Mouse (Mus musculus) midbrain, embryonic 13.5 days (tissue): ENCODE results near the gene Ndufs6. TPM values are rescaled to one million over a fixed set of nuclear protein-coding genes. Genes with fewer than 3 reads are reported as not detected.

Experiments used
- ATAC-seq: fragments of 200-750 bp; cut with Nextera tagmentation; 2 replicates; pipeline ENCODE4 v1.8.0; 2017; ENCODE audit warnings: mild to moderate bottlenecking, moderate TSS enrichment, moderate library complexity
- H3K27ac ChIP-seq: fragments of 300-500 bp; sonication (generic); 2 replicates; pipeline ENCODE4 v1.5.1; 2015; ENCODE audit warnings: inconsistent platforms, mild to moderate bottlenecking, moderate library complexity
- H3K27me3 ChIP-seq: fragments of 300-500 bp; sonication (generic); 2 replicates; pipeline ENCODE4 v1.6.1; 2015; ENCODE audit warnings: mild to moderate bottlenecking, inconsistent platforms
- H3K36me3 ChIP-seq: fragments of 300-500 bp; sonication (generic); 2 replicates; pipeline ENCODE4 v1.6.1; 2015; ENCODE audit warnings: mild to moderate bottlenecking, inconsistent platforms
- H3K4me1 ChIP-seq: fragments of 300-500 bp; sonication (generic); replicated peaks from 2 replicates; pipeline ENCODE4 v1.6.1; 2015; ENCODE audit warnings: inconsistent platforms
- H3K4me2 ChIP-seq: fragments of 300-500 bp; sonication (generic); replicated peaks from 2 replicates; pipeline ENCODE4 v1.6.1; 2015; ENCODE audit warnings: moderate library complexity, mild to moderate bottlenecking, inconsistent platforms
- H3K4me3 ChIP-seq: fragments of 300-500 bp; sonication (generic); replicated peaks from 2 replicates; pipeline ENCODE4 v1.5.1; 2015; ENCODE audit warnings: mild to moderate bottlenecking, inconsistent platforms
- H3K9ac ChIP-seq: fragments of 300-500 bp; sonication (generic); replicated peaks from 2 replicates; pipeline ENCODE4 v1.6.1; 2015; ENCODE audit warnings: mild to moderate bottlenecking, inconsistent platforms
- H3K9me3 ChIP-seq: fragments of 300-500 bp; sonication (generic); 2 replicates; pipeline ENCODE4 v1.6.1; 2016; ENCODE audit warnings: mild to moderate bottlenecking, inconsistent platforms
- WGBS: fragments of 180-500 bp; shearing (Covaris S2); methylation state at CpG from one replicate; pipeline ENCODE4 v1.1.7; 2015; 5-methylcytosine and 5-hydroxymethylcytosine counted together
- polyA plus RNA-seq: library from polyadenylated mRNA; unstranded; fragments of >200 nt; fragmentation: Nextera tagmentation; extraction: Ambion mirVana; gene quantifications from 2 replicates; pipeline ENCODE4 v1.2.1, GENCODE M21; 2015

Gene Ndufs6
- polyA plus RNA-seq, 1 experiment from 2014 or later, result 373 TPM

DNA sequence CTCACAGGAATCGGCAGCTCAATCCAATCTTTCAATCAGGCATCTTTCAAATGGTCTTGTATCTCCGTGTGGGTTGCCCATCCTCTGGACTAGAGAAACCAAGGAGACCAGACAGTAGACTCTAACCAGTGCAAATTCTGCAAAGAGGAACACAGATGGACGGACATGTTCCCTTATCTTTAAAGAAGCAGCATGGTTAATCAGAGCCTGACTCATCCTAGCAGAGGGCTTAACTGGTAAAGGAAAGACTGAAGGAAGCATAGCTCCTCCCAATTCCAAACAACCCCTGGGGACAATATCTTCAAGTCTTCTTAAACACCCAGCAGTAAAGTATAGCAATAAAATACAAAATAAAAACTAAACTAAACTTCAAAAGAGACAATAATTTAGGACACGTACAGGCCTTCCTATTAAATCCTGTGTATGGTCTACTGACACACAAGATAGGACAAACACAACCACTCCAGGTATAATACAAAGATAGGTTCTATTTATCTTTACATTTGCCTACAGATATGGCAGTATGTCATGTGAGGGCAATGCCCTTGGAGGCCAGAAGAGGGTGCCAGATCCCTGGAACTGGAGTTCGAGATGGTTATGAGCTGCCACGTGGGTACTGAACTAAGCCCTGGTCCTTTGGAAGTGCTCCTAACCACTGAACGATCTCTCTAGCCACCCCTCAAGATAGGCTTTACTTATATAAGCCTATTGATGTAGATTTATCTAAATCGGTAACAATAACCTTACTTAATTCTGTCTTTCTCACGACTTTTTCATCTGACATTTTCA lies 17.0 kb upstream of the Ndufs6 start:
- Histone ChIP-seq H3K4me3 (no peak overlapping the region), H3K27ac (no peak overlapping the region), H3K4me2 (no peak overlapping the region), H3K4me1 (no peaks in the 10 kb centered on the region), H3K36me3 (no peaks in the 10 kb centered on the region), H3K9me3 (no peaks in the 10 kb centered on the region), H3K9ac (no peak overlapping the region), H3K27me3 (no peaks in the 10 kb centered on the region)
- no peak for ATAC-seq
- 80% methylated on average over 9 of the region's 9 CpGs for WGBS

DNA sequence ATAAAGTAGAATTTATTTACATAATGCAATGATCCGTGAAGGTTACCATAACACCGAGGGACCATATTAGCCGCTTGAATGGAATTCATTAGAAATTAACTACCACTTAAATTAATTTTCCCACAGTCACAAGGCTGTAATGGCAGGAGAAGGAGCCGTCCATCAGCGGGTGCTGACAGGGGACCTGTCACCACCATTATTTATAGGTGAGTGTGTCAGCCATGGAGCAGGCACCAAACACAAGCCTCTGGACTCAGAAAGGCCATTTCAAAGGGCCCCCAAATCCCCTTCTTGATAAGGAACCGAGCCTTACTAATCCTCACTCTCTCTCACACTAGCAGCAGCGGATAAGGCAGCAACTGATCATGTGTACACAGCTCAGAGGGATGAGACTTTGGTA lies 8.4 kb upstream of the Ndufs6 start:
- H3K27ac ChIP-seq, result no peak overlapping the region
- H3K4me1 ChIP-seq, result peaks cover 2% of the 10 kb centered on the region
- no peak for ATAC-seq
- no peaks in the 10 kb centered on the region for H3K36me3 ChIP-seq
- H3K9me3 ChIP-seq, result no peaks in the 10 kb centered on the region
- H3K9ac ChIP-seq, result no peak overlapping the region
- 55% methylated on average over 7 of the region's 7 CpGs for WGBS
- no peak overlapping the region for H3K4me3 ChIP-seq
- H3K4me2 ChIP-seq, result no peak overlapping the region
- H3K27me3 ChIP-seq, result no peaks in the 10 kb centered on the region

DNA sequence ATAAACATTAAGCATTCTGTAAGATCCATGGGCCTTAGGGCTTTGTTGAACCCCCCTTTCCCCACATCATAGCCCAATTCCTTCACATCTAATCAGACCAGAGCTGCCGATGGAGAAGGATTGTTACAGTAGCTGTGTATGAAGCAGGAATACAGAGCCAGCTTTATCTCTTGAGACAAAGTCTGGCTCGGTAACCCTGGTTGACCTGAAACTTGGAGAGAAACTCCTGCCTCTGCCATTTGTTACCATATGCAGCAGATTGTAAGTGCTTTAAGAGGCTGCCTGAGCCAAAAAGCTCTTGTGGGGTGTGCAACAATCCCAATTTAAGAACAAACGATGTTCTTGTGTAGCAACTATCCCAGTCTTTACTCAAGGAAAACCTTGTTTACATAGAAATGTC lies 3.4 kb upstream of the Ndufs6 start:
- peak overlapping the region; percentile 85 for H3K9ac ChIP-seq
- peaks cover 31% of the 10 kb centered on the region for H3K4me1 ChIP-seq
- ATAC-seq, result no peak
- 81% methylated on average over 3 of the region's 3 CpGs for WGBS
- peak overlapping the region; percentile 70 for H3K4me3 ChIP-seq
- no peak overlapping the region for H3K27ac ChIP-seq
- no peaks in the 10 kb centered on the region for H3K9me3 ChIP-seq
- no peaks in the 10 kb centered on the region for H3K36me3 ChIP-seq
- peak overlapping the region; percentile 82 for H3K4me2 ChIP-seq
- H3K27me3 ChIP-seq, result no peaks in the 10 kb centered on the region

DNA sequence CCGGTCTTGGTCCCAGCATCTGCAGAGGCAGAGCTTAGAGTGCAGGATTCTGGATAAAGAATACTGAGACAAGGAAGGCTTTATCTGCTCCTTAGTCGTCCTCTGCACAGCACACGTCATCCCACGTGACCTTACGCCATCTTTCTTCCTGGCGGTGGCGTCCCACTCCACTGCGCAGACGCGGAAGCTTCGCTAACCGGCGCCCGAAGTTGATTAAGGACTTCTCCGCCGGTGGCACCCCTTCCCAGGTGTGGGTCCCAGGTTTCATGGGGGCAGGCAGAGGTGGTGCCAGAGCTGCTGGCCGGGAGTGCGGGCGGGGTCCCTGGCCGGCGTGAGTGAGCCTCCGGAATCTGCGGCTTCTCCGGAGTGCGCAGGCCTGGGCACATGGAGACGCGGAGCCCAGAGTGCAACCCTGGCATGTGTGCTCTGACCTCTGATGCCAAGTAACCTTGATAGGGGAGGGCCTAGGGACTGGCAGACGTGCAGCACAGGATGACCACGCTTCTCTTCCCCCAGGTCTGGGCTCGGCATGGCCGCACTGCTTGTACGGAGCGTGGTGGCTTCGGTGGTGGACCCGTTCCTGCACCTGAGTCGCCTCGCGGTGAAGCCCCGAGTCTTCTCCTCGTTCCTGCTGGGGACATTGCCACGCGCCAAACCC lies 2.6 kb upstream of the Ndufs6 start:
- ATAC-seq, result peak; percentile 92
- under 1% methylated on average over 41 of the region's 42 CpGs for WGBS
- H3K27me3 ChIP-seq, result no peaks in the 10 kb centered on the region

DNA sequence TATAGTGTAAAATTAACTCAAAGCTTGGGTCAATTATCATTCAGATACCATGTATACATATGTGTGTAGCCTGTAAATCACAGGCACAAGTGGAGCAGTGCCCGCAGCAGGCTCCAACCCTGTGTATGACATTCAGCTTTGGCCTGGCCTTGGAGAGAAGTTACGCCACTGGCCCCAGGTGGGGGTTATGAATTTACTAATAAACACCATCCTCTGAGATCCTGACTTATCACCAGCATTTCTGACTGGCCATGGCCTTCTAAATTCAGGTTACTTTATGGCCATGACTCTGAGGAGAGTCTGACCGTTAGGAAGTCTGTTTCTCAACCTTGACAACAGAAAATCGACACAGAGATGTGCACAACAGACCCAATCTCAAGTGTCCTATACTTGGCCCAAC lies 4.9 kb downstream of the Ndufs6 start:
- 97% methylated on average over 4 of the region's 4 CpGs for WGBS
- H3K27ac ChIP-seq, result no peak overlapping the region
- no peak overlapping the region for H3K4me3 ChIP-seq
- no peaks in the 10 kb centered on the region; the same call in 1 of the 2 replicates for H3K9me3 ChIP-seq
- H3K36me3 ChIP-seq, result peaks cover 69% of the 10 kb centered on the region
- peaks cover 27% of the 10 kb centered on the region for H3K4me1 ChIP-seq
- no peak overlapping the region for H3K4me2 ChIP-seq
- H3K9ac ChIP-seq, result no peak overlapping the region
- no peak for ATAC-seq
- H3K27me3 ChIP-seq, result no peaks in the 10 kb centered on the region

More for the DNA sequence above, 2.6 kb upstream of the Ndufs6 start:
- peak overlapping the region; percentile 82 for H3K4me2 ChIP-seq
- peak overlapping the region; percentile 85 for H3K9ac ChIP-seq
- peaks cover 34% of the 10 kb centered on the region for H3K4me1 ChIP-seq
- H3K9me3 ChIP-seq, result no peaks in the 10 kb centered on the region
- peak overlapping the region; percentile 84 for H3K27ac ChIP-seq
- peak overlapping the region; percentile 70 for H3K4me3 ChIP-seq
- peaks cover 5% of the 10 kb centered on the region for H3K36me3 ChIP-seq

DNA sequence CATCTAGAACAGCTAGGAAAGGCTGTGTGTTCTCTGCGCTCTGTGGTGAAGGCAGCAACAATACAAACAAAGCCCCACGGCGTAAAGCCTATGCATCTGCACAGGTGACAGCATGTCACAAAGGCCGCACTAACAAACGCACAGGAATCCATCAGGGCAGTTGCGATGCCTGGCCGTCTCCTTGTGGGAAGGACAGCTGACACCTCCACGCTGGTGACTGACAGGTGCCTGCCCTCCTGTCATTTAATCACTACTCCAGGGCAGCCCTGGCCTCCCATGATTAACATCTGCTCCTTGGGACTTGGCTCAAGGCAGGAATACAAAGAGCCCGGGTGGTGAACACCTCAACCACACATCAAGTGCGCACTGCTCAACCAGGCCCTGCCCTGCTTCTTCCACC lies 5.7 kb downstream of the Ndufs6 start:
- Histone ChIP-seq H3K9ac (no peak overlapping the region), H3K4me1 (peaks cover 24% of the 10 kb centered on the region), H3K9me3 (no peaks in the 10 kb centered on the region; the same call in 1 of the 2 replicates), H3K4me2 (no peak overlapping the region), H3K36me3 (peaks cover 77% of the 10 kb centered on the region), H3K27ac (no peak overlapping the region), H3K27me3 (no peaks in the 10 kb centered on the region), H3K4me3 (no peak overlapping the region)
- ATAC-seq, result no peak
- 86% methylated on average over 10 of the region's 10 CpGs for WGBS

DNA sequence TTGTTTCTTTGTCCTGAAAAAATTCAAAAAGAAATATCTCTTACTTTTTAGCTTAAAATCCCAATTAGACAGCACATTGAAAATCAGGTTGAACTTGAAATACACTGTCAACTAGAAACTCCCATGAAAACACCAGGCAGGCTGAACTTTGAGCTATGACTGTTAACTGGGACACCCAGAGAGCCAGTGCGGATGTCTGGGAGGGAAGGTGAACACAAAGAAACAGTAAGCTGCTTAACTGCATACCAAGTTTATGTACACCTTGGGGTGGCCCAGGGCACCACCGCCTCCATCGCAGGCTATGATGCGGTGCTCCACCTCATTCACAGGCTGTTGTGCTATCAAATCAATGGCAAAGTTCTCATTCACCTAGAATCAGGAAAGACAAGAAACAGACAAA lies 8.3 kb downstream of the Ndufs6 start:
- Histone ChIP-seq H3K9ac (no peak overlapping the region), H3K4me3 (no peak overlapping the region), H3K9me3 (peaks cover 6% of the 10 kb centered on the region), H3K27ac (no peak overlapping the region), H3K4me2 (no peak overlapping the region), H3K4me1 (peaks cover 7% of the 10 kb centered on the region; the same call in 1 of the 2 replicates), H3K36me3 (peaks cover 81% of the 10 kb centered on the region), H3K27me3 (no peaks in the 10 kb centered on the region)
- ATAC-seq, result no peak
- 92% methylated on average over 4 of the region's 4 CpGs for WGBS

DNA sequence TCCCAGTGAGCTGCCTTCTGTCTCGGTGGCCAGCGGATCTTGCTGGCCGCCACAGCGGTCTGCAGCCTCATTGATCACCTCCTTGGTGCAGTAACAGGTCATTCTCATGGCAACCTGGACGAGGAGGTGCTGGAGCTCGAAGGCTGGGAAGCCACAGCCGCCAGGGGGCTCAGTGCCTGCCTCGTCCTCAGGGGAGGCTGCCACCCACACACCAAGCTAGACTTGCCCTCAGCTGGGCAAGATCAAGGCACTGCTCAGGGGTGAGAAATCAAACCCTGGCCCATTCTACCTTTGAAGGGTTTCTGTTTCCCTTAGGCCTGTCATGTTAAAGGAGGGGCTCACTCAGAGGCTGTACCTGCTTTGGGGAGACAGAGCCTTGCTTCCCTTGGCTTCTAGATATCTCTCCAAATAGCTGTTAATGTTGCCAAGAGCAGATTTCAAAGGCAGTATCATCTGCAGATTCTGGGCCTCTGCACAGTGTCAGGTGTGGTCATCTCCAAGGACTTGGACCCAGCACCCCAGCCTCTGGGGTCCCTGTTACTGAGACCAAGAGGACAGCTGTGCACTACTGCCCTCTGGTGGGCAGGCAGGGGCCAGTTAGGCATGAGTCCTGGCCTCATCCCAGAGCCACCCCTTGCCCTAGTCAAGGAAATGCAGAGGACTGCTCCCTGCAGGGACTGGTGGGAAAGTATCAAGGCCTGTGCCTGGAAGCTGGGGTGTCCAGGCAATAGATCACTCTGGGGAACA lies 18.0 kb downstream of the Ndufs6 start:
- H3K9ac ChIP-seq, result no peak overlapping the region
- H3K4me1 ChIP-seq, result peaks cover 24% of the 10 kb centered on the region
- 13% methylated on average over 8 of the region's 8 CpGs for WGBS
- H3K27ac ChIP-seq, result no peak overlapping the region
- no peaks in the 10 kb centered on the region for H3K36me3 ChIP-seq
- no peak overlapping the region for H3K4me3 ChIP-seq
- no peaks in the 10 kb centered on the region for H3K9me3 ChIP-seq
- no peak overlapping the region for H3K4me2 ChIP-seq
- peak; percentile 57 for ATAC-seq
- H3K27me3 ChIP-seq, result peaks cover 27% of the 10 kb centered on the region

DNA sequence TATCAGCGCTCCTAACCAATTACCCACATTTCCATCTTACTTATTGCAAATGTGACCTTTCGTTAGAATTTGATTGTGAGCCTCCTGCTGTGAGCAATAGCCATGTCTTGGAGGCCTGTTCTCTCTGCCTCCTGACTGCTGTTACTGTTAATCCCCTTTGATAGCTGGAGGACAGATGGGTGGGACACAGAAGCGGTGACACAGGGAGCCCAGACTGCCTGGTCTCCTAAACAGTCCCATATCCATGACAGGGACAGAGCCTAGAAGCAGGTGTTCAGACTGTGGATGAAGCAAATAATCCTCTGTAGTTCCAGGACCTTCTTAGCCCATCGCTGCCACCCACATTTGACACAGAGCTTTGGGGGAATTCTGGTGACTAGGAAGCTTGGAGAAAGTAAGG lies 21.9 kb downstream of the Ndufs6 start:
- Histone ChIP-seq H3K9me3 (no peaks in the 10 kb centered on the region), H3K4me1 (peaks cover 36% of the 10 kb centered on the region), H3K36me3 (no peaks in the 10 kb centered on the region), H3K9ac (no peak overlapping the region), H3K4me3 (no peak overlapping the region), H3K4me2 (no peak overlapping the region; the same call in 1 of the 2 replicates), H3K27me3 (peaks cover 33% of the 10 kb centered on the region), H3K27ac (no peak overlapping the region; the same call in none of the 2 replicates)
- ATAC-seq, result peak; percentile 57
- WGBS, result 32% methylated on average over 4 of the region's 4 CpGs

DNA sequence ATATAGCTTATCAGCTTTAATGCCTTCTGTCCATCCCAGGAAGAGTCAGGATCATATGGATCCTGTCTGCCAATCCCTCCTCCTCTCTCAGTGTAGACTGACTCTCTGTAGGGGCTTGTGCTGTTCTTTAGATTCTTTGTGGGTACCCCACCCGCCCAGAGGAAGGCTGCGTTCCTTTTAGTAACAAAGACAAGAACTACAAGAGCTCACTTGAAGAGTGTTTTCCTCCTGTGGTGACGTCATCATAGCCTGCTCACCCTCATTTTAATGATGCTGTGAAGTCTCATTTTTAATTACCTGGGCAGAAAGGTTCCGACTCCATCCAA lies 22.3 kb downstream of the Ndufs6 start:
- Histone ChIP-seq H3K27me3 (peaks cover 33% of the 10 kb centered on the region), H3K9ac (no peak overlapping the region), H3K9me3 (no peaks in the 10 kb centered on the region), H3K4me1 (peaks cover 36% of the 10 kb centered on the region), H3K4me3 (no peak overlapping the region), H3K4me2 (no peak overlapping the region; the same call in 1 of the 2 replicates), H3K27ac (peak overlapping the region; percentile 5), H3K36me3 (no peaks in the 10 kb centered on the region)
- WGBS, result 14% methylated on average over 4 of the region's 4 CpGs
- peak; percentile 35; the same call in 1 of the 2 replicates for ATAC-seq

DNA sequence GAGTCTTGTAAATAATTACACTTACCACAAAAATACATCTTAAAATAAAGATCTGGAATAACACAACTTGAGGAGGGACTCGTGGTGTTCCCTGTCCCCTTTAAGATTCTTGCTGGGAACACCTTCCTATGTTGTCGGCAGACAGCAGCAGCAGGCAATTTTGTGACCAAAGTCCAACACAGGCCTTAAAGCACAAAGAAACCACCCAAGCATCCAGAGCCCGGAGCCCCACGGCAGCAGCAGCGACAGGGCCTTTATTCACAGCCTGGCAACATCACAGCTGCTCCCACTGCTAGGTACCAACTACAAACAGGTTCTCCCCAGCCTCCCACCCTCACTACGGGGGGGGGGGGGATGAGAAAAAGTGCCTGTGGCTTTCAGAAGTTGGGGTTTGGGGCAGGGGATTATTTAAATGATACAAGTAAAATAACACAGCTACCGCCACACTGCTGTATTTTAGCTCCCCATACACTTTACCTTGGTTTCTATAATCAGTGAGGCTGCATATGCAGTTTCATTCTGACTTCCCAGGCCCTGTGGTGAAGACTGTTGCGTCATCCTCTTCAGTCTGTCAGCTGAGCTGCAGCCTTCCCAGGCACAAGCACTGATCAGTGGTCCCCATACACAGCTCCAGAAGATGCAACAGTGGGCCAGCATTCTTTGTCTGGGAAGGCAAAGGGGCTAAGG lies 22.8 kb downstream of the Ndufs6 start:
- peaks cover 33% of the 10 kb centered on the region for H3K27me3 ChIP-seq
- no peak overlapping the region for H3K9ac ChIP-seq
- ATAC-seq, result peak; percentile 53
- H3K4me1 ChIP-seq, result peaks cover 36% of the 10 kb centered on the region
- H3K4me3 ChIP-seq, result no peak overlapping the region
- no peak overlapping the region for H3K4me2 ChIP-seq
- no peaks in the 10 kb centered on the region for H3K36me3 ChIP-seq
- H3K9me3 ChIP-seq, result no peaks in the 10 kb centered on the region
- WGBS, result 13% methylated on average over 8 of the region's 8 CpGs
- peak overlapping the region; percentile 5 for H3K27ac ChIP-seq
